Mouse (Mus musculus): ENCODE data around the gene Camta1.

Gene Camta1

GRCm38 (mm10) chr4:150998626-150999025 lies 863.0 kb downstream of the Camta1 start:
- no peak for DNase-seq (ENCODE audit: low read depth, low spot score)

GRCm38 (mm10) chr4:150996797-150997196 lies 864.9 kb downstream of the Camta1 start, which contains the start of gene Uts2:
TSS of gene Uts2 (plus strand) at chr4:150997097.
- DNase-seq (ENCODE audit: low read depth, low spot score): no peak

- peak; percentile 34 for DNase-seq (ENCODE audit: low read depth, low spot score)
Observed at GRCm38 (mm10) chr4:150990148-150990547, 871.5 kb downstream of the Camta1 start.

- DNase-seq (ENCODE audit: low read depth, low spot score): no peak
Observed at GRCm38 (mm10) chr4:150980153-150980552, 881.5 kb downstream of the Camta1 start.

GRCm38 (mm10) chr4:150979455-150979854 lies 882.2 kb downstream of the Camta1 start:
- no peak for DNase-seq (ENCODE audit: low read depth, low spot score)

- DNase-seq (ENCODE audit: low read depth, low spot score): no peak
Observed at GRCm38 (mm10) chr4:150978156-150978910, 883.3 kb downstream of the Camta1 start.

- DNase-seq (ENCODE audit: low read depth, low spot score): no peak
Observed at GRCm38 (mm10) chr4:150975145-150975544, 886.5 kb downstream of the Camta1 start.

GRCm38 (mm10) chr4:150973264-150973663 lies 888.4 kb downstream of the Camta1 start:
- no peak for DNase-seq (ENCODE audit: low read depth, low spot score)

GRCm38 (mm10) chr4:150968956-150969355 lies 892.7 kb downstream of the Camta1 start:
- DNase-seq (ENCODE audit: low read depth, low spot score): no peak

- peak; percentile 67 for DNase-seq (ENCODE audit: low read depth, low spot score)
Observed at GRCm38 (mm10) chr4:150966556-150966955, 895.1 kb downstream of the Camta1 start.

- peak; percentile 58 for DNase-seq (ENCODE audit: low read depth, low spot score)
Observed at GRCm38 (mm10) chr4:150965555-150965951, 896.1 kb downstream of the Camta1 start.

- DNase-seq (ENCODE audit: low read depth, low spot score): peak; percentile 89
Observed at GRCm38 (mm10) chr4:150964635-150965554, 896.8 kb downstream of the Camta1 start.

- no peak for DNase-seq (ENCODE audit: low read depth, low spot score)
Observed at GRCm38 (mm10) chr4:150963711-150964110, 898.0 kb downstream of the Camta1 start.

GRCm38 (mm10) chr4:150962231-150962630 lies 899.4 kb downstream of the Camta1 start:
- DNase-seq (ENCODE audit: low read depth, low spot score): no peak

- DNase-seq (ENCODE audit: low read depth, low spot score): no peak
Observed at GRCm38 (mm10) chr4:150958536-150958935, 903.1 kb downstream of the Camta1 start.

- no peak for DNase-seq (ENCODE audit: low read depth, low spot score)
Observed at GRCm38 (mm10) chr4:150957106-150957458, 904.6 kb downstream of the Camta1 start.

- DNase-seq (ENCODE audit: low read depth, low spot score): no peak
Observed at GRCm38 (mm10) chr4:150956369-150957105, 905.1 kb downstream of the Camta1 start.

- peak; percentile 51 for DNase-seq (ENCODE audit: low read depth, low spot score)
Observed at GRCm38 (mm10) chr4:150950972-150951371, 910.7 kb downstream of the Camta1 start.

- no peak for DNase-seq (ENCODE audit: low read depth, low spot score)
Observed at GRCm38 (mm10) chr4:150944707-150945106, 917.0 kb downstream of the Camta1 start.

- peak; percentile 79 for DNase-seq (ENCODE audit: low read depth, low spot score)
Observed at GRCm38 (mm10) chr4:150939991-150940651, 921.6 kb downstream of the Camta1 start.

GRCm38 (mm10) chr4:150938063-150938452 lies 923.6 kb downstream of the Camta1 start:
- peak; percentile 68 for DNase-seq (ENCODE audit: low read depth, low spot score)
